Mouse (Mus musculus): ENCODE results near the gene Slc30a1. TPM values are rescaled to one million over a fixed set of nuclear protein-coding genes. Genes with fewer than 3 reads are reported as not detected.

Gene Slc30a1
- polyA plus RNA-seq, 1 experiment from 2014 or later: 2.1 TPM

GRCm38 (mm10) chr1:191956261-191956660 is 49.7 kb downstream of the Slc30a1 start:
- H3K4me3 ChIP-seq (ENCODE audit: low read depth, low read length): no peak overlapping the region
- no peaks in the 10 kb centered on the region for H3K9me3 ChIP-seq (ENCODE audit: control insufficient read depth, low read length)
- H3K4me2 ChIP-seq (ENCODE audit: low read depth): no peak overlapping the region
- no peaks in the 10 kb centered on the region for H3K27me3 ChIP-seq (ENCODE audit: control insufficient read depth, insufficient read depth, low read length)
- no peaks in the 10 kb centered on the region for H3K36me3 ChIP-seq (ENCODE audit: control insufficient read depth, insufficient read depth, low read length)
- H3K9ac ChIP-seq (ENCODE audit: low read length): no peak overlapping the region
- ATAC-seq (ENCODE audit: insufficient read depth, low FRiP score, low TSS enrichment) (no peak), DNase-seq (ENCODE audit: low spot score) (no peak)
- no peaks in the 10 kb centered on the region for H3K4me1 ChIP-seq (ENCODE audit: control insufficient read depth, insufficient read depth, low read length)
- H3K27ac ChIP-seq (ENCODE audit: low read depth, low read length): no peak overlapping the region
- 71% methylated on average over 3 of the region's 3 CpGs for WGBS

GRCm38 (mm10) chr1:191956871-191957270 is 50.3 kb downstream of the Slc30a1 start:
- DNase-seq (ENCODE audit: low spot score) (no peak), ATAC-seq (ENCODE audit: insufficient read depth, low FRiP score, low TSS enrichment) (no peak)
- 89% methylated on average over 2 of the region's 2 CpGs for WGBS
- Histone ChIP-seq H3K9ac (ENCODE audit: low read length) (no peak overlapping the region), H3K27ac (ENCODE audit: low read depth, low read length) (no peak overlapping the region), H3K9me3 (ENCODE audit: control insufficient read depth, low read length) (no peaks in the 10 kb centered on the region), H3K4me3 (ENCODE audit: low read depth, low read length) (no peak overlapping the region), H3K27me3 (ENCODE audit: control insufficient read depth, insufficient read depth, low read length) (no peaks in the 10 kb centered on the region), H3K4me1 (ENCODE audit: control insufficient read depth, insufficient read depth, low read length) (no peaks in the 10 kb centered on the region), H3K36me3 (ENCODE audit: control insufficient read depth, insufficient read depth, low read length) (no peaks in the 10 kb centered on the region), H3K4me2 (ENCODE audit: low read depth) (no peak overlapping the region)

GRCm38 (mm10) chr1:191957321-191957720 is 50.8 kb downstream of the Slc30a1 start:
- Histone ChIP-seq H3K27me3 (ENCODE audit: control insufficient read depth, insufficient read depth, low read length) (no peaks in the 10 kb centered on the region), H3K4me1 (ENCODE audit: control insufficient read depth, insufficient read depth, low read length) (no peaks in the 10 kb centered on the region), H3K9ac (ENCODE audit: low read length) (no peak overlapping the region), H3K36me3 (ENCODE audit: control insufficient read depth, insufficient read depth, low read length) (no peaks in the 10 kb centered on the region), H3K27ac (ENCODE audit: low read depth, low read length) (no peak overlapping the region), H3K4me2 (ENCODE audit: low read depth) (no peak overlapping the region), H3K4me3 (ENCODE audit: low read depth, low read length) (no peak overlapping the region), H3K9me3 (ENCODE audit: control insufficient read depth, low read length) (no peaks in the 10 kb centered on the region)
- DNase-seq (ENCODE audit: low spot score) (no peak), ATAC-seq (ENCODE audit: insufficient read depth, low FRiP score, low TSS enrichment) (no peak)
- WGBS: 96% methylated on average over 3 of the region's 3 CpGs

- ATAC-seq (ENCODE audit: insufficient read depth, low FRiP score, low TSS enrichment): no peak
- H3K27ac ChIP-seq (ENCODE audit: low read depth, low read length): no peak overlapping the region
- H3K36me3 ChIP-seq (ENCODE audit: control insufficient read depth, insufficient read depth, low read length): no peaks in the 10 kb centered on the region
- no peaks in the 10 kb centered on the region for H3K9me3 ChIP-seq (ENCODE audit: control insufficient read depth, low read length)
- no peaks in the 10 kb centered on the region for H3K4me1 ChIP-seq (ENCODE audit: control insufficient read depth, insufficient read depth, low read length)
- DNase-seq (ENCODE audit: low spot score): no peak
- H3K4me3 ChIP-seq (ENCODE audit: low read depth, low read length): no peak overlapping the region
- no peak overlapping the region for H3K9ac ChIP-seq (ENCODE audit: low read length)
- 65% methylated on average over 2 of the region's 2 CpGs for WGBS
- no peak overlapping the region for H3K4me2 ChIP-seq (ENCODE audit: low read depth)
- no peaks in the 10 kb centered on the region for H3K27me3 ChIP-seq (ENCODE audit: control insufficient read depth, insufficient read depth, low read length)
These were observed 54.4 kb downstream of the Slc30a1 start for GRCm38 (mm10) chr1:191960946-191961345.

Other genes starting within 250 kb of the Slc30a1 start
- gene Lpgat1, start 188.9 kb upstream of the Slc30a1 start, polyA plus RNA-seq (2014; fragmentation: Nextera tagmentation; extraction: Ambion mirVana): 40.0 and 43.0 TPM in 2 replicates
- gene Nek2, start 85.3 kb upstream of the Slc30a1 start, polyA plus RNA-seq (2014; fragmentation: Nextera tagmentation; extraction: Ambion mirVana): 42.0 and 45.6 TPM in 2 replicates
- gene Rd3, start 70.6 kb downstream of the Slc30a1 start, polyA plus RNA-seq (2014; fragmentation: Nextera tagmentation; extraction: Ambion mirVana): 0.85 and 1.3 TPM in 2 replicates
- gene Traf5, start 185.8 kb downstream of the Slc30a1 start, polyA plus RNA-seq (2014; fragmentation: Nextera tagmentation; extraction: Ambion mirVana): 5.0 and 5.4 TPM in 2 replicates
- 20.7 and 22.2 TPM in 2 replicates for gene Rcor3, start 231.3 kb downstream of the Slc30a1 start, polyA plus RNA-seq (2014; fragmentation: Nextera tagmentation; extraction: Ambion mirVana)